Mouse (Mus musculus): ENCODE measurements around the gene Gm5591.
"Not testable (repeated sequence)": the region's sequence is repeated elsewhere in the genome, so short reads cannot be mapped to it uniquely, and the experiment has no call there.

The Gm5591 gene

DNA sequence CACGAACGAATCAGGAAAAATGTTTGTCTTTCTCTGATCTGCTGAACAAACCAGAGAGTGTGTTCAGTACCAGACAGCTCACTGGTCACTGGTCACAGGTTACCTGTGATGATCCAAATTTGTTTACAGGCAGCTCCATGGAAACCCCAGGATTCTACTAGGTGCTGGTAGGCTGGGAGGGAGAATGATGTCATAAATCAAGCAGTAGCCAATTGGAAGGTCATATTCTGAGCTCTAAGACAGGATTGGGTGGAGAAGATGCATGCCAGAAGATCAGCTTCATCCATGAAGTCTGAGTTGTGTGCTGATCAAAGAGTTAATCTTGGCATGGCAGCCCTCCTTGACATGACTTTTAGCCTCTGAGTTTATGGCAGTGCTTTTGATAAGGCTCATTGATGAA, at the start of gene Gm5591:
Gene Gm5591, minus strand, starts transcription at position 101 of the 400 bp plus-strand sequence.
- not testable (repeated sequence) for DNase-seq

DNA sequence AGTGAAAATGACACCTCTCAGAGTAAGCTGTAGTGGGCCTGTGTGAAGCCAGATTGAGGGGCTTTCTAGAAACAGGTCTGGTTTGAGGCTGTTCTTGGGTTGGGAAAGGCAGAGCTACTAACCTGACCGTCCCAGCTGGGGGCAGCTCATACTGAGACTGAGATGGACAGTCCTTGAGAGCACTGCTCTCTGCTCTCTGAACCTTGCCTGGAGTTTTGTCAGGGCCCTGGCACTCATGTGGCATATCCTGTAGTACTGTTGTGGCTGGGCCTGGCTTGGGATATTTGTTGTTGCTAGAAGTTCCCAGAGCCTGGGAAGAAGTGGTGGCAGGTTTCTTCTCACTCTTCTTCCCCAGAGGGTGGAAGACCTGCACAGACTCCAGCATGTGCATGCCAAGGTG, 39.5 kb downstream of the Gm5591 start:
- not testable (repeated sequence) for DNase-seq
